Mouse (Mus musculus): ENCODE measurements around the gene Abr.

DNA sequence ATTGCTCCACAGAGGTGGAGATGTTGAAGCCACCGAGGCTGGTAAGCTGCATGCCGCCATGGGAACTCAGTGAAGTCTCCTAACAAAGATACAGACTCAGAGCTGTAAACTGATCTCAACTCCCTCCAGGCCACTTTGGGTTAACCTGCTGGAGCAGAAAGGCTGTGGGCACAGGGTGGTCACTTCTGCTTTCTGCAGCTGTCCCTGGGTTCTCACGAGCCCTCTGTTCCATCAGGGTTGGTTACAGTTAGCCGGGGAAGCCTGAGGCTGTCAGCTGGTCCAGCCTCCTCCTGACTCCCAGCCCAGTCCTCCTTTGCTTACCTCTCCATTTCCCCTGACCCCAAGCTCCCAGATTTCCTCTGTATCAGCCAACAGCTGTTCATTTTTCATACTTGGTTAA lies 45.7 kb upstream of the Abr start:
- TF ChIP-seq CTCF (IDR thresholded peaks at IDR 0.05; ENCODE audit: low read depth, low read length) (no peak), POLR2A (IDR thresholded peaks at IDR 0.05; ENCODE audit: insufficient read depth, low read length) (no peak), EP300 (IDR thresholded peaks at IDR 0.05; ENCODE audit: insufficient read depth, low read depth, low read length) (no peak)
